Mouse (Mus musculus) olfactory bulb, adult 2 months (tissue): ENCODE results near the gene Ptpn13.

Source experiments
- CTCF ChIP-seq: fragments of 200-500 bp; IDR thresholded peaks from 2 replicates; pipeline ENCODE4 v1.5.1; 2012; ENCODE audit warnings: low read depth, mild to moderate bottlenecking, low read length, moderate library complexity; ENCODE audit not compliant: insufficient read depth
- POLR2A ChIP-seq: fragments of 200-500 bp; IDR thresholded peaks from 2 replicates; pipeline ENCODE4 v1.6.1; 2012; ENCODE audit warnings: mild to moderate bottlenecking, low read depth, low read length, moderate library complexity; ENCODE audit not compliant: insufficient read depth

DNA sequence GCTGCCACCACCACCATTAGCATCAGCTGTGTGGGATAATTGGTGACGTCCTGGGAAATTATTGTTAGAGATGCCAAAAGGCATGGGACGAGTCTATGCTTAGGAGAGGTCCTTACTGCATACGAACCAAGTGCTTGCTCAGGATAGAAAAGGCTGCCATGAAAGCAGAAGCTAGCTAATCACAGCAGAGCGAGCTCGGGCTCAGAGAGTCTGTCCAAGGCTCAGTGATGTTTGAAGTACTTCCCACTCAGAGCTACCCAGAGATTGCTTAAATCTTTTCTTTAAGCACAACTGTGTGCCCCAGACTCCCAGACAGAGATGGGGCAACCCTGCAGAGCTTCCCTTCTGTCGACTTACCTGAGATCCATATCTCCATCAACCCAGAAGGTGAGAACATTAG is 203.5 kb downstream of the Ptpn13 start:
- no peak for TF ChIP-seq POLR2A
- no peak for TF ChIP-seq CTCF
